Mouse (Mus musculus) lung, postnatal 0 days (tissue): ENCODE data around the gene Fut8. TPM values are rescaled to one million over a fixed set of nuclear protein-coding genes. Genes with fewer than 3 reads are reported as not detected.

Experiments
- ATAC-seq: fragments of 200-750 bp; cut with Nextera tagmentation; 2 replicates; pipeline ENCODE4 v1.8.0; 2017; ENCODE audit warnings: moderate library complexity
- DNase-seq: peaks from one replicate; pipeline ENCODE4 v3.0.0-alpha.2; 2016; ENCODE audit warnings: low spot score
- H3K27ac ChIP-seq: fragments of 300-500 bp; sonication (generic); 2 replicates; pipeline ENCODE4 v1.5.1; 2014; ENCODE audit warnings: antibody characterized with exemption, mild to moderate bottlenecking, low read length, mixed read lengths
- H3K27me3 ChIP-seq: fragments of 300-500 bp; sonication (generic); replicated peaks from 2 replicates; pipeline ENCODE4 v1.6.1; 2014; ENCODE audit warnings: low read length, mixed read lengths; ENCODE audit not compliant: insufficient read depth
- H3K36me3 ChIP-seq: fragments of 300-500 bp; sonication (generic); 2 replicates; pipeline ENCODE4 v1.6.1; 2014; ENCODE audit warnings: low read length, mixed read lengths; ENCODE audit not compliant: insufficient read depth
- H3K4me1 ChIP-seq: fragments of 300-500 bp; sonication (generic); 2 replicates; pipeline ENCODE4 v1.6.1; 2014; ENCODE audit warnings: antibody characterized with exemption, low read depth, low read length, mixed read lengths; ENCODE audit not compliant: insufficient read depth
- H3K4me2 ChIP-seq: fragments of 300-500 bp; sonication (generic); replicated peaks from 2 replicates; pipeline ENCODE4 v1.6.1; 2014; ENCODE audit warnings: low read depth, mild to moderate bottlenecking, low read length, moderate library complexity, mixed read lengths
- H3K4me3 ChIP-seq: fragments of 300-500 bp; sonication (generic); 2 replicates; pipeline ENCODE4 v1.5.1; 2014; ENCODE audit warnings: low read depth, low read length
- H3K9ac ChIP-seq: fragments of 300-500 bp; sonication (generic); replicated peaks from 2 replicates; pipeline ENCODE4 v1.6.1; 2014; ENCODE audit warnings: low read depth, mild to moderate bottlenecking
- H3K9me3 ChIP-seq: fragments of 300-500 bp; sonication (generic); 2 replicates; pipeline ENCODE4 v1.6.1; 2016; ENCODE audit warnings: low read length, mixed read lengths
- CTCF ChIP-seq: IDR thresholded peaks from 2 replicates; pipeline ENCODE4 v1.5.1; 2016; ENCODE audit warnings: antibody characterized with exemption, mild to moderate bottlenecking
- EP300 ChIP-seq: IDR thresholded peaks from 2 replicates; pipeline ENCODE4 v1.6.1; 2016; ENCODE audit warnings: antibody characterized with exemption, mild to moderate bottlenecking, control low read depth
- WGBS: fragments of 180-500 bp; shearing (Covaris S2); extraction: QIAGEN DNeasy Blood & Tissue Kit; methylation state at CpG from one replicate; pipeline ENCODE4 v1.1.7; 2014; 5-methylcytosine and 5-hydroxymethylcytosine counted together
- polyA plus RNA-seq: library from polyadenylated mRNA; unstranded; fragments of >200 nt; fragmentation: Nextera tagmentation; extraction: Ambion mirVana; gene quantifications from 2 replicates; pipeline ENCODE4 v1.2.1, GENCODE M21; 2015

The Fut8 gene
- polyA plus RNA-seq, 1 experiment from 2014 or later: 31.4 TPM

DNA sequence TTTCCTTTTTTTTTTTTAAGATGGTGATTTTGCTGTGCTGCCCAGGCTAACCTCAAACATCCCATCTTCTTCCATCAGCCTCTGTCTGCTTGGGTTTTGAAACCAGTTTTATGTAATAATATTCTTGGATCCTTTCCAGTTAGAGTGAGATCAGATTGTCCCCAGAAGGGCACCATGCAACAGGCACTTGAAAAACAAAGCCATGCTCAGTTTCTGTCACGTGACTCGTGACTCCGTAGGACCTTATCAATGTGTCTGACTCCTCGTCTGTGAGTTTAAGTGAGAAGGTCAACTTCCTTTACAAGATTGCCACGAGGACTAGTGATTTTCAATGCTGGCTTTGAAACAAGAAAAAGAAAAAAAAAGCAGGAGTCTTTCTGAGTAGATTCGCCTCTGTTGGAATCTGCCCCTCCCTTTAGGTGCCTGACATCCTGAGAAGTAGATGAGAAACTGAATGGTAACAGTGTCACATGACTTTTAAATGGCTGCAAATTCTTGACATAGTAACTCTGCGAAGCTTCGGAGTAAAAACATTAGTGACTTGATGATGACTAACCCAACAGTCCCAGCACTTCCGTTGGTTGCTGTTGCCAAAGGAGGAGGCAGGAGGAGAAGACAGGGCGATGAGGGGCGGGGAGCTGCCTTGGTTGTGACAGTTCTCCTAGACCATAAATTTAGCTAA is 21.3 kb upstream of the Fut8 start:
- H3K4me1 ChIP-seq: no peaks in the 10 kb centered on the region
- ATAC-seq (peak; percentile 59), DNase-seq (peak; percentile 66)
- peak; percentile 51 for TF ChIP-seq EP300
- TF ChIP-seq CTCF: no peak
- no peaks in the 10 kb centered on the region for H3K9me3 ChIP-seq
- H3K4me3 ChIP-seq: no peak overlapping the region
- H3K27me3 ChIP-seq: no peaks in the 10 kb centered on the region
- H3K27ac ChIP-seq: no peak overlapping the region
- 43% methylated on average over 11 of the region's 11 CpGs for WGBS
- no peak overlapping the region for H3K4me2 ChIP-seq
- no peak overlapping the region for H3K9ac ChIP-seq
- H3K36me3 ChIP-seq: no peaks in the 10 kb centered on the region

DNA sequence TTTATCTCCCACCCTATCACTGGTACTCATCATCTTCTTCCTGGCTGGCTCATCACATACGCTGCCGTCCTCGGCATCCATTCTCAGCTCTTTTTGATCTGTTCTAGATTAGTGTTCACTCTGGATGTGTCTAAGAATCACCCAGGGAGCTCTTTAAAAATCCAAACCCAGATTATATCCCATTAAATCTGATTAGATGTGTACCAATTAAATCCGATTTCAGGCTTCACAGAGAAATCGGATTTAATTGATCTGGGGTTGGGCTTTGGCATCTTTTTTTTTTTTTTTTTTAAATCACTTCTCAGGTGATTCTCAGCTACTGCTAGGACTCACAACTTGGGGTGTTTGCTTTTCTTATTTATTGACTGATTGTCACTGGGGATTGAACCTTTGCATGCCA is 17.3 kb upstream of the Fut8 start:
- Histone ChIP-seq H3K36me3 (no peaks in the 10 kb centered on the region), H3K9ac (no peak overlapping the region), H3K27ac (no peak overlapping the region), H3K4me3 (no peak overlapping the region), H3K4me2 (no peak overlapping the region), H3K4me1 (no peaks in the 10 kb centered on the region), H3K9me3 (no peaks in the 10 kb centered on the region), H3K27me3 (no peaks in the 10 kb centered on the region)
- ATAC-seq (no peak), DNase-seq (no peak)
- TF ChIP-seq CTCF (no peak), EP300 (no peak)
- 67% methylated on average over 5 of the region's 5 CpGs for WGBS

DNA sequence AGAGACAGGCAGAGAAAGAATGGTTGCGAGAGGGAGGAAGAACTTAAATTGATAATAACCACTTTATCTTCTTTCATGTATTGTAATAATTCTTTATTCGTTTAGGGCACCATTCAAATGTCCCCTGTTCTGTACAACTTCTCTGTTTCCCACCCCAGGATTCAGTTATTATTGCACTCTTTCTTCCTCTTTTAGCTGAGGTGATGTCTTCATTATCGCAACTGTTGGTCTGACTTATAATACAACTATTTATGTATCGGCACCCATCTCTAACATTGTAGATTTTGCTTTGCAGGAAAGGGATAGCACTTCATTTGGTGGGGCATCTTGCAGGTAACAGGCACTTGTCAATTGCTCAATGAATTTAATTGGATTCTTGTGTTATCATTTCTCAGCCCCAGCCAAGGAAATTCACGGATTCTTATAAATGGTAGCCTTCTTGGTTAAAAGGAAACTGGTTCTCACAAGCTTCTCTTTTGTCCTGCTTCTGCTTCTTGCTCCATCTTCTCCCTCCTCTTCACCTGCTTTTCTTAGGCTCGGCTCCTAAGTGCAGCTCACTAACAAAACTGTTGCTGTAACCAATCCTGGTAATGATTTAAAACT is 15.6 kb upstream of the Fut8 start:
- WGBS: 78% methylated on average over 6 of the region's 6 CpGs
- ATAC-seq: no peak
- no peak overlapping the region for H3K27ac ChIP-seq
- no peak for DNase-seq
- no peak overlapping the region for H3K4me2 ChIP-seq
- H3K27me3 ChIP-seq: no peaks in the 10 kb centered on the region
- TF ChIP-seq EP300 (no peak), CTCF (no peak)
- no peaks in the 10 kb centered on the region for H3K4me1 ChIP-seq
- no peak overlapping the region for H3K4me3 ChIP-seq
- no peaks in the 10 kb centered on the region for H3K36me3 ChIP-seq
- no peak overlapping the region for H3K9ac ChIP-seq
- H3K9me3 ChIP-seq: no peaks in the 10 kb centered on the region

DNA sequence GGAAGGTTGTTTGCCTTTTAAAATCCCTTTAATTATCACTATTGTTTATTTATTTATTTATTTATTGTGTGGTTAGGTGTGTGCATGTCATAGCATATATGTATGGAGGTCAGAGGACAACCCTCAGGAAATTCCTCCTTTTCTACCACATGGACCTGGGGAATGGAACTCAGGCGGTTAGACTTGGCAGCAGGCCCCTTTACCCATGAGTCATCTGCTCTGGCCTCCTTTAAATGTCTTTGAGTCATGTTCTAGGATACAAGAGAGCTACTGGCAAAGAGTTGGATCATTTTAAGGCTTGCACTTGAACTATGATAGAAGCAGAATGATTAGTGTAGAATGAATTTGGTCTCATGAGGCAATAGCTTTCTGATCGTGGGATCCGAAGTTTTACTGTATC is 14.3 kb upstream of the Fut8 start:
- H3K9me3 ChIP-seq: no peaks in the 10 kb centered on the region
- TF ChIP-seq CTCF (no peak), EP300 (no peak)
- DNase-seq (peak; percentile 10), ATAC-seq (no peak)
- H3K27me3 ChIP-seq: no peaks in the 10 kb centered on the region
- 66% methylated on average over 3 of the region's 3 CpGs for WGBS
- no peak overlapping the region for H3K27ac ChIP-seq
- no peaks in the 10 kb centered on the region for H3K36me3 ChIP-seq
- no peak overlapping the region for H3K9ac ChIP-seq
- no peak overlapping the region for H3K4me3 ChIP-seq
- H3K4me1 ChIP-seq: no peaks in the 10 kb centered on the region
- H3K4me2 ChIP-seq: no peak overlapping the region

DNA sequence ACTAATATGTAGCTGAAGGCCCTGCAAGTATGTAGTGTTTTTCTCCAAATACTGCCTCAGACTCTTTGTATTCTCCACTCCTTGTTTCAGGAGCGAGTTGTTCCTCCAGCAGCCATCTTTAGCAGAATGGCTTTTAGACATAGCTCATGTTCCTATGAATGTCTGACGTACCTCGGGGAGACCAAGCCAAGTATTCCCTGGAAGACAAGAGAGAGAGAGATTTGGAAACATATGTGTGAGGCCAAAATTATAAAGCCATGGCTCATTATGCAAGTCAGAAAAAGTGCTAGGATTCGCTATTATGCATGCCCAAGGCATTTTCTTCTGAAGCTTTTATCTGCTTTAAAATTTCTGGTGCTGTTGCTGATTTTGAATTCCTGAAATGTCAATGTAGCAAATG is 13.8 kb upstream of the Fut8 start:
- 82% methylated on average over 4 of the region's 4 CpGs for WGBS
- H3K27me3 ChIP-seq: no peaks in the 10 kb centered on the region
- H3K9ac ChIP-seq: no peak overlapping the region
- no peak for TF ChIP-seq EP300
- TF ChIP-seq CTCF: no peak
- H3K27ac ChIP-seq: no peak overlapping the region
- H3K4me1 ChIP-seq: no peaks in the 10 kb centered on the region
- ATAC-seq (no peak), DNase-seq (no peak)
- H3K4me3 ChIP-seq: no peak overlapping the region
- H3K4me2 ChIP-seq: no peak overlapping the region
- no peaks in the 10 kb centered on the region for H3K36me3 ChIP-seq
- H3K9me3 ChIP-seq: no peaks in the 10 kb centered on the region

DNA sequence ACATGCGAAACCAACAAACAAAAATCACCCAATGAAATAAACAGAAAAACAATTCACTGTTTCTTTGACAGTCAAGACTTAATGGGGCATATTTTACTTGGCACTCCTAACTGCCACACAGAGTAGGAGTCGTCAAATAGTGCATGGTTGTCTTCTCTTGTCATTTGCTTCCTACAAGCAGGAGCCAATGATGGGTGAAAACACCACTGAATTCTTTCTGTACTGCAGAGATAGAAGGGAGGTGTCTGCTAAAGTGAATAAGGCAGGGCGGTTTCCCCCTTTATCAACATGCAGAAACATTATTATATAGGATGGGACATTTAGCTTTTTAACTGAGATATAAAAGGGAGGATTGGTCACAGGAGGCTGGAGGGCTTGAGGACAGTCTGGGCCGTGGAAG is 13.0 kb upstream of the Fut8 start:
- 64% methylated on average over 4 of the region's 4 CpGs for WGBS
- TF ChIP-seq EP300: no peak
- no peak for TF ChIP-seq CTCF
- no peaks in the 10 kb centered on the region for H3K9me3 ChIP-seq
- H3K4me1 ChIP-seq: no peaks in the 10 kb centered on the region
- H3K27me3 ChIP-seq: no peaks in the 10 kb centered on the region
- no peak overlapping the region for H3K4me2 ChIP-seq
- H3K36me3 ChIP-seq: no peaks in the 10 kb centered on the region
- H3K9ac ChIP-seq: no peak overlapping the region
- no peak for ATAC-seq
- no peak for DNase-seq
- H3K4me3 ChIP-seq: no peak overlapping the region
- no peak overlapping the region for H3K27ac ChIP-seq
